Mouse (Mus musculus) cerebellum, adult 11 months (tissue): ENCODE data around the gene Usp39.

Experiments
- DNase-seq: peaks from one replicate; pipeline ENCODE4 v3.0.0; 2022

The Usp39 gene

GRCm38 (mm10) chr6:72292972-72293651, 51.9 kb downstream of the Usp39 start:
- DNase-seq, result no peak

- no peak for DNase-seq
Measured at GRCm38 (mm10) chr6:72289484-72289883, 55.5 kb downstream of the Usp39 start.

GRCm38 (mm10) chr6:72283914-72284313, 61.1 kb downstream of the Usp39 start:
- DNase-seq, result no peak

- no peak for DNase-seq
Measured at GRCm38 (mm10) chr6:72280410-72280998, 64.5 kb downstream of the Usp39 start.

GRCm38 (mm10) chr6:72279505-72279904, 65.5 kb downstream of the Usp39 start:
- DNase-seq, result no peak

GRCm38 (mm10) chr6:72278835-72279234, 66.1 kb downstream of the Usp39 start:
- DNase-seq, result no peak

- DNase-seq, result no peak
Measured at GRCm38 (mm10) chr6:72277508-72278166, 67.3 kb downstream of the Usp39 start.

GRCm38 (mm10) chr6:72276972-72277441, 68.0 kb downstream of the Usp39 start:
- no peak for DNase-seq

- no peak for DNase-seq
Measured at GRCm38 (mm10) chr6:72276141-72276540, 68.8 kb downstream of the Usp39 start.

- no peak for DNase-seq
Measured at GRCm38 (mm10) chr6:72275527-72275926, 69.5 kb downstream of the Usp39 start.

GRCm38 (mm10) chr6:72273153-72273552, 71.8 kb downstream of the Usp39 start:
- DNase-seq, result no peak

GRCm38 (mm10) chr6:72272161-72272696, 72.8 kb downstream of the Usp39 start:
- DNase-seq, result no peak

GRCm38 (mm10) chr6:72270952-72271519, 73.9 kb downstream of the Usp39 start:
- DNase-seq, result peak; percentile 78

- no peak for DNase-seq
Measured at GRCm38 (mm10) chr6:72270258-72270657, 74.7 kb downstream of the Usp39 start.
